Mouse (Mus musculus) ES-Bruce4 (cell line): Measurements from ENCODE around the gene Srarp. TPM values are rescaled to one million over a fixed set of nuclear protein-coding genes. Genes with fewer than 3 reads are reported as not detected.

Experiments used
- H3K27ac ChIP-seq: 2 replicates; pipeline ENCODE4 v1.5.1; 2012; ENCODE audit warnings: low read length, inconsistent platforms; ENCODE audit not compliant: insufficient read depth
- H3K27me3 ChIP-seq: 2 replicates; pipeline ENCODE4 v1.6.1; 2012; ENCODE audit warnings: mild to moderate bottlenecking, low read length, inconsistent platforms; ENCODE audit not compliant: control insufficient read depth, poor library complexity, insufficient read depth, severe bottlenecking
- H3K36me3 ChIP-seq: 2 replicates; pipeline ENCODE4 v1.6.1; 2012; ENCODE audit warnings: inconsistent platforms, mild to moderate bottlenecking, low read length, moderate library complexity; ENCODE audit not compliant: control insufficient read depth, poor library complexity, insufficient read depth, severe bottlenecking
- H3K4me1 ChIP-seq: one replicate; pipeline ENCODE4 v1.8.1; 2011; ENCODE audit warnings: low read length; ENCODE audit not compliant: control insufficient read depth, insufficient read depth
- H3K4me3 ChIP-seq: 2 replicates; pipeline ENCODE4 v1.5.1; 2011; ENCODE audit warnings: low read depth, mild to moderate bottlenecking, low read length
- H3K9ac ChIP-seq: 2 replicates; pipeline ENCODE4 v1.6.1; 2012; ENCODE audit warnings: low read depth, mild to moderate bottlenecking, inconsistent platforms; ENCODE audit not compliant: poor library complexity, severe bottlenecking
- H3K9me3 ChIP-seq: replicated peaks from 2 replicates; pipeline ENCODE4 v1.6.1; 2012; ENCODE audit warnings: mild to moderate bottlenecking, low read length, inconsistent platforms; ENCODE audit not compliant: control insufficient read depth, poor library complexity, insufficient read depth, severe bottlenecking
- CTCF ChIP-seq: IDR thresholded peaks from one replicate; pipeline ENCODE4 v1.8.1; 2011; ENCODE audit warnings: low read depth, low read length
- EP300 ChIP-seq: IDR thresholded peaks from 2 replicates; pipeline ENCODE4 v1.6.1; 2011; ENCODE audit warnings: low read depth, low read length; ENCODE audit not compliant: insufficient read depth
- POLR2A ChIP-seq: IDR thresholded peaks from one replicate; pipeline ENCODE4 v1.8.1; 2011; ENCODE audit warnings: low read length; ENCODE audit not compliant: insufficient read depth
- polyA plus RNA-seq: library from polyadenylated mRNA; stranded (reverse); fragments of >200 nt; gene quantifications from 2 replicates; pipeline ENCODE4 v1.2.4, GENCODE M21; 2011; ENCODE audit warnings: low read depth; ENCODE audit not compliant: missing spikeins, insufficient read depth, insufficient read length

Gene Srarp
- polyA plus RNA-seq, 1 experiment: not detected

GRCm38 (mm10) chr4:141397861-141398260 is 38.0 kb downstream of the Srarp start:
- Histone ChIP-seq H3K9ac (no peak overlapping the region), H3K4me3 (no peak overlapping the region), H3K27ac (no peak overlapping the region), H3K36me3 (no peaks in the 10 kb centered on the region), H3K4me1 (peaks cover 3% of the 10 kb centered on the region), H3K9me3 (no peaks in the 10 kb centered on the region), H3K27me3 (no peaks in the 10 kb centered on the region)
- no peak for TF ChIP-seq POLR2A
- TF ChIP-seq CTCF: no peak
- TF ChIP-seq EP300: no peak

- no peaks in the 10 kb centered on the region for H3K36me3 ChIP-seq
- H3K9ac ChIP-seq: no peak overlapping the region
- no peak overlapping the region; the same call in 1 of the 2 replicates for H3K4me3 ChIP-seq
- TF ChIP-seq CTCF (no peak), POLR2A (no peak), EP300 (no peak)
- no peak overlapping the region for H3K27ac ChIP-seq
- H3K4me1 ChIP-seq: peaks cover 3% of the 10 kb centered on the region
- no peaks in the 10 kb centered on the region for H3K27me3 ChIP-seq
- H3K9me3 ChIP-seq: no peaks in the 10 kb centered on the region
Measured at GRCm38 (mm10) chr4:141394751-141395150, 41.2 kb downstream of the Srarp start.

GRCm38 (mm10) chr4:141391293-141391692 is 44.6 kb downstream of the Srarp start:
- Histone ChIP-seq H3K4me1 (peaks cover 3% of the 10 kb centered on the region), H3K27me3 (no peaks in the 10 kb centered on the region), H3K4me3 (no peak overlapping the region), H3K9ac (no peak overlapping the region), H3K27ac (no peak overlapping the region), H3K9me3 (no peaks in the 10 kb centered on the region), H3K36me3 (no peaks in the 10 kb centered on the region)
- TF ChIP-seq POLR2A: no peak
- no peak for TF ChIP-seq CTCF
- TF ChIP-seq EP300: no peak

GRCm38 (mm10) chr4:141389366-141390150 is 46.3 kb downstream of the Srarp start:
- H3K27me3 ChIP-seq: no peaks in the 10 kb centered on the region
- H3K4me3 ChIP-seq: no peak overlapping the region
- no peaks in the 10 kb centered on the region for H3K9me3 ChIP-seq
- no peak overlapping the region for H3K9ac ChIP-seq
- no peak overlapping the region for H3K27ac ChIP-seq
- TF ChIP-seq CTCF: no peak
- no peak for TF ChIP-seq POLR2A
- no peak for TF ChIP-seq EP300
- H3K4me1 ChIP-seq: no peaks in the 10 kb centered on the region
- no peaks in the 10 kb centered on the region for H3K36me3 ChIP-seq

- Histone ChIP-seq H3K36me3 (no peaks in the 10 kb centered on the region), H3K9me3 (no peaks in the 10 kb centered on the region), H3K4me1 (no peaks in the 10 kb centered on the region), H3K4me3 (no peak overlapping the region), H3K27me3 (no peaks in the 10 kb centered on the region), H3K27ac (no peak overlapping the region), H3K9ac (no peak overlapping the region)
- TF ChIP-seq CTCF (no peak), POLR2A (no peak), EP300 (no peak)
Measured at GRCm38 (mm10) chr4:141387933-141388332, 48.0 kb downstream of the Srarp start.

- Histone ChIP-seq H3K9ac (no peak overlapping the region), H3K9me3 (no peaks in the 10 kb centered on the region), H3K36me3 (no peaks in the 10 kb centered on the region), H3K4me1 (no peaks in the 10 kb centered on the region), H3K4me3 (no peak overlapping the region), H3K27ac (no peak overlapping the region), H3K27me3 (no peaks in the 10 kb centered on the region)
- TF ChIP-seq EP300 (no peak), CTCF (peak; percentile 90), POLR2A (no peak)
Measured at GRCm38 (mm10) chr4:141387093-141387784, 48.7 kb downstream of the Srarp start.
